Mouse (Mus musculus) lung, embryonic 14.5 days (tissue): ENCODE results near the gene Podxl. TPM values are rescaled to one million over a fixed set of nuclear protein-coding genes. Genes with fewer than 3 reads are reported as not detected.

ENCODE experiments used
- ATAC-seq: fragments of 200-750 bp; cut with Nextera tagmentation; 2 replicates; pipeline ENCODE4 v1.8.0; 2017; ENCODE audit warnings: mild to moderate bottlenecking, moderate TSS enrichment, moderate library complexity; ENCODE audit not compliant: insufficient read depth
- DNase-seq: peaks from one replicate; pipeline ENCODE4 v3.0.0-alpha.2; 2015
- H3K27ac ChIP-seq: fragments of 300-500 bp; sonication (generic); 2 replicates; pipeline ENCODE4 v1.5.1; 2014; ENCODE audit warnings: low read depth, mild to moderate bottlenecking, moderate library complexity
- H3K27me3 ChIP-seq: fragments of 300-500 bp; sonication (generic); 2 replicates; pipeline ENCODE4 v1.6.1; 2014; ENCODE audit warnings: low read length, control low read depth; ENCODE audit not compliant: insufficient read depth
- H3K36me3 ChIP-seq: fragments of 300-500 bp; sonication (generic); 2 replicates; pipeline ENCODE4 v1.6.1; 2014; ENCODE audit warnings: control low read depth; ENCODE audit not compliant: insufficient read depth
- H3K4me1 ChIP-seq: fragments of 300-500 bp; sonication (generic); 2 replicates; pipeline ENCODE4 v1.6.1; 2014; ENCODE audit warnings: antibody characterized with exemption, control low read depth; ENCODE audit not compliant: insufficient read depth
- H3K4me2 ChIP-seq: fragments of 300-500 bp; sonication (generic); 2 replicates; pipeline ENCODE4 v1.6.1; 2014; ENCODE audit warnings: mild to moderate bottlenecking
- H3K4me3 ChIP-seq: fragments of 300-500 bp; sonication (generic); 2 replicates; pipeline ENCODE4 v1.5.1; 2014; ENCODE audit warnings: low read depth, low read length
- H3K9ac ChIP-seq: fragments of 300-500 bp; sonication (generic); 2 replicates; pipeline ENCODE4 v1.6.1; 2014
- H3K9me3 ChIP-seq: fragments of 300-500 bp; sonication (generic); 2 replicates; pipeline ENCODE4 v1.6.1; 2016; ENCODE audit warnings: low read depth, low read length, control low read depth
- CTCF ChIP-seq: IDR thresholded peaks from 2 replicates; pipeline ENCODE4 v1.5.1; 2016; ENCODE audit warnings: antibody characterized with exemption, low read depth
- WGBS: fragments of 180-500 bp; shearing (Covaris S2); extraction: QIAGEN DNeasy Blood & Tissue Kit; methylation state at CpG from one replicate; pipeline ENCODE4 v1.1.7; 2014; 5-methylcytosine and 5-hydroxymethylcytosine counted together
- polyA plus RNA-seq: library from polyadenylated mRNA; unstranded; fragments of >200 nt; fragmentation: Nextera tagmentation; extraction: Ambion mirVana; gene quantifications from 2 replicates; pipeline ENCODE4 v1.2.1, GENCODE M21; 2014

Gene Podxl
- polyA plus RNA-seq, 1 experiment from 2014 or later: 28.9 TPM

DNA sequence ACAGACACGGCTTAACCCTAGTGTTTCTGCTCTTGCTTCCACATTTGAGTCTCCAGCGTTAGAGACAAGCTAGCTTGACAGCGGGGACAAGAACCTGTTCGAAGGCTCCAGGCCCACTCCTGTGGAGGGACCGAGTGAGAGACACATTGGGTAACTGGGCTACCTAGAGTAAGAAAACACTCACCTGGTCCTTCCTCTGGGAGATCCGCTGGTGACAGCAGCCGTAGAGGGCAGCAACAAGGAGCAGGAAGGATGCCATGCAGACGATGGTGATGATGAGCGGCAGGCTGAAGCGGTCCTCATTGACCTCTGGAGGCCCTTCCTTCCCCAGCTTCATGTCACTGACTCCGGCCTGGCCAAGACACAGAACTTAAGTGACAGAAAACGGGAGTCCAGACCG lies 39.7 kb downstream of the Podxl start:
- Histone ChIP-seq H3K9me3 (no peaks in the 10 kb centered on the region), H3K27me3 (no peaks in the 10 kb centered on the region), H3K4me1 (no peaks in the 10 kb centered on the region), H3K4me2 (no peak overlapping the region), H3K36me3 (peaks cover 40% of the 10 kb centered on the region), H3K27ac (no peak overlapping the region), H3K9ac (no peak overlapping the region), H3K4me3 (no peak overlapping the region)
- 86% methylated on average over 13 of the region's 13 CpGs for WGBS
- DNase-seq: no peak
- ATAC-seq: no peak
- TF ChIP-seq CTCF: no peak

- no peak overlapping the region for H3K27ac ChIP-seq
- ATAC-seq: no peak
- no peaks in the 10 kb centered on the region for H3K9me3 ChIP-seq
Measured at GRCm38 (mm10) chr6:31523657-31524056, 40.1 kb downstream of the Podxl start.

DNA sequence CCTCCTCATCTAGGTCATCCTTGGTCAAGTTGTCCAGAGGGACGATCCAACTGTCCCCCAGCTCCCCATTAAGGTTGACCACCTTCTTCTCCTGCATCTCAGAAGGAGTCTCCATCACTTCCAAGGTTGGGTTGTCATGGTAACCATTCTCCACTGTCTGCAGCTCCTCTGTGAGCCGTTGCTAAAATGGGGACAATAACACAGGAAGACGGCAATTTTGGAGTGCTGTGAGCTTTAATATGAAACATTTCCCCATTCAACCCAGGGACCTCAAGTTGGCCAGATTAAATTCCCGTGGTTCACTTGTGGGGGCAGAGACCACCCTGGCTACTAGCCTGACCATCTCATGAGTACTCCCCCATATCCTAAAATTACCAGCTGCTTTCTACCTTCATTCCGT lies 40.7 kb downstream of the Podxl start:
- Histone ChIP-seq H3K4me1 (peaks cover under 1% of the 10 kb centered on the region; the same call in 1 of the 2 replicates), H3K4me2 (no peak overlapping the region), H3K27ac (no peak overlapping the region), H3K27me3 (no peaks in the 10 kb centered on the region), H3K9me3 (no peaks in the 10 kb centered on the region), H3K9ac (no peak overlapping the region), H3K4me3 (no peak overlapping the region), H3K36me3 (peaks cover 45% of the 10 kb centered on the region)
- no peak for TF ChIP-seq CTCF
- ATAC-seq (no peak), DNase-seq (no peak)
- WGBS: 64% methylated on average over 5 of the region's 5 CpGs

More at GRCm38 (mm10) chr6:31523657-31524056, 40.1 kb downstream of the Podxl start:
- Histone ChIP-seq H3K4me2 (no peak overlapping the region), H3K4me1 (no peaks in the 10 kb centered on the region), H3K9ac (no peak overlapping the region), H3K4me3 (no peak overlapping the region), H3K36me3 (peaks cover 45% of the 10 kb centered on the region), H3K27me3 (no peaks in the 10 kb centered on the region)
- WGBS: 85% methylated on average over 4 of the region's 4 CpGs
- no peak for DNase-seq
- TF ChIP-seq CTCF: no peak

DNA sequence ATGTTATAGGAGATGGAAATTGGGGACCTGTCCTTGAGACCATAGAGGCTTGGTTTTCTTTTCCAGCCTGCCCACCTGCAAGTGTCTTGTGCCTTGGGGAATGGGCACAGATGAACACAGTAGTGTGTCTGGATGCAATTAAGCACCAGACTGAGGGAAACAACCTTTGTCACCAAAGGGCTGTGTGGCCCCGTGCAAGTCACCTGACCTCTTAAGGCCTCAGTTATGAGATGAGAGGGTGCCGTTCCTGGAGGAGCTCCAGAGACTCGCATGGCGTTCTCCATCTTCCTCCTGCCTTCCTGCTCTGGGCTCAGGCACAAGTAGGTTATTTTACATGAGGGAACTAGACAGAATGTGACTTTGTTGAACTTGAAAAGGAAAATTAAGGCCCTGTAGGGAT lies 41.3 kb downstream of the Podxl start:
- Histone ChIP-seq H3K4me1 (peaks cover 4% of the 10 kb centered on the region; the same call in 1 of the 2 replicates), H3K9me3 (no peaks in the 10 kb centered on the region), H3K27me3 (no peaks in the 10 kb centered on the region), H3K4me3 (no peak overlapping the region), H3K36me3 (peaks cover 45% of the 10 kb centered on the region), H3K4me2 (no peak overlapping the region), H3K27ac (no peak overlapping the region), H3K9ac (no peak overlapping the region)
- ATAC-seq (no peak), DNase-seq (no peak)
- WGBS: 71% methylated on average over 4 of the region's 4 CpGs
- no peak for TF ChIP-seq CTCF

GRCm38 (mm10) chr6:31521491-31522355 lies 42.1 kb downstream of the Podxl start:
- 76% methylated on average over 8 of the region's 8 CpGs for WGBS
- Histone ChIP-seq H3K27ac (no peak overlapping the region), H3K4me3 (no peak overlapping the region), H3K9ac (no peak overlapping the region), H3K36me3 (peaks cover 45% of the 10 kb centered on the region), H3K9me3 (no peaks in the 10 kb centered on the region), H3K4me1 (peaks cover 7% of the 10 kb centered on the region; the same call in 1 of the 2 replicates), H3K27me3 (no peaks in the 10 kb centered on the region), H3K4me2 (no peak overlapping the region)
- ATAC-seq: no peak
- no peak for TF ChIP-seq CTCF
- no peak for DNase-seq

DNA sequence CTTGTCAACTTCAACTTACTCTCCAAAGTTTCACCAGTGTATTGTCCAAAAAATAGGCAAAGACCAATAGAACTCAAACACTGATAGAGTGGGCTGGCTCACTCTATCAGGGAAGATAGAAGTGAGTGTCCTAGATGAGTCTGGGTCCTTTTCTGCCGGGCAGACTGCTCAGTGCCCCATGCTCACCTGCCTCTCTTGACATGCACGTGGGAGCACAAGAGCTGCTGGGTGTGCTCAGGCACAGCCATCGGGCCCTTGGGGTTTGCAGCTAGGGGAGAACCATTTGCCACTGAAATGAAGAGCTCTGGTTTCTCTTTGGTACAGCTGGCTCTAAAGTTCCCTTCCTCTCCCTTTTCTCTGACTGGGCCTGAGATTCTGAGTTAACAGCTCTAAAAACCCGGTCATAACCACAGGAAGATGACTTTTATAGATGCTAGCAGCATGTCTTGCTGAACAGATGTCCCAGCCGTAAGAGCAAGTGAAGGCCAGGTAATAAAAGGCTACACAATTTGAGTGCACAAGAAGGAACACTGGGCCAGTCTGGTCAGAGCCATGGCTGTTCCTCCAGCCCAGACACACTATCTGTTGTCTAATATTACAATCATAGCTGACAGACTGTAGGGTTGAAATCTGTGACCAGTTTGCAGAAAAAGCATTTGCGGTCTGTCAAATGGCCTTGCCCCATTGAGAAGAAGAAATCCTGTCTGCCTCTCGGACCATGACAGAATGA lies 43.1 kb downstream of the Podxl start:
- Histone ChIP-seq H3K9me3 (no peaks in the 10 kb centered on the region), H3K27ac (no peak overlapping the region), H3K4me3 (no peak overlapping the region), H3K4me2 (no peak overlapping the region), H3K36me3 (peaks cover 38% of the 10 kb centered on the region), H3K4me1 (peaks cover 7% of the 10 kb centered on the region; the same call in 1 of the 2 replicates), H3K27me3 (no peaks in the 10 kb centered on the region), H3K9ac (no peak overlapping the region)
- DNase-seq: no peak
- 67% methylated on average over 7 of the region's 7 CpGs for WGBS
- no peak for ATAC-seq
- no peak for TF ChIP-seq CTCF

DNA sequence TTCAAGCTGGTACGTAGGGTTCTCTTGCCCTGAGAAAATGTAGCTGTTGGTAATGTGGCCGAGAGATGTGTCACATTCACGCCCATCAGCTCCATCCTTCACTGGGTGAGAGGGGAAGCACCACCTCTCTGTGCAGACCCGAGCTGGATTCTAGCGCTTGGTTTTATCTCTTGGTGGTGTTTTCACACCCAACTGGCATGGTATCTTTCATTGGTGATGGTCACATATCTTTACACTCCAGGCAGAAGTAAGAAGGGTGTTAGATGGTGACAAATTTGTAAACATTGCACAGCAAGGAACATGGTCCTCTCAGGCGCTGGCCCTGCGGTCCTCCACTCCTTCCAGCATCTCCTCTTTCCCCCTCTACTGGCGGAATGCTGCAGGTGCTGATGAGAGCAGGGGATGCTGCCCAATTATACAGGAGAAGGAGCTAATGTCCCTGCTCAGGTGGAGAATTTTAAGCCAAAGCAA lies 44.7 kb downstream of the Podxl start:
- Histone ChIP-seq H3K4me3 (no peak overlapping the region), H3K27ac (peak overlapping the region; percentile 72; the same call in 1 of the 2 replicates), H3K27me3 (no peaks in the 10 kb centered on the region), H3K9me3 (no peaks in the 10 kb centered on the region), H3K4me1 (peaks cover 7% of the 10 kb centered on the region; the same call in 1 of the 2 replicates), H3K4me2 (no peak overlapping the region), H3K36me3 (peaks cover 32% of the 10 kb centered on the region), H3K9ac (no peak overlapping the region)
- 0 out of 2 replicates have a peak, but pooled peaks have one; percentile 43 for ATAC-seq
- 38% methylated on average over 8 of the region's 8 CpGs for WGBS
- peak; percentile 54 for DNase-seq
- TF ChIP-seq CTCF: peak; percentile 70
